Mouse (Mus musculus): Measurements from ENCODE around the gene 6430548M08Rik.

Gene 6430548M08Rik

DNA sequence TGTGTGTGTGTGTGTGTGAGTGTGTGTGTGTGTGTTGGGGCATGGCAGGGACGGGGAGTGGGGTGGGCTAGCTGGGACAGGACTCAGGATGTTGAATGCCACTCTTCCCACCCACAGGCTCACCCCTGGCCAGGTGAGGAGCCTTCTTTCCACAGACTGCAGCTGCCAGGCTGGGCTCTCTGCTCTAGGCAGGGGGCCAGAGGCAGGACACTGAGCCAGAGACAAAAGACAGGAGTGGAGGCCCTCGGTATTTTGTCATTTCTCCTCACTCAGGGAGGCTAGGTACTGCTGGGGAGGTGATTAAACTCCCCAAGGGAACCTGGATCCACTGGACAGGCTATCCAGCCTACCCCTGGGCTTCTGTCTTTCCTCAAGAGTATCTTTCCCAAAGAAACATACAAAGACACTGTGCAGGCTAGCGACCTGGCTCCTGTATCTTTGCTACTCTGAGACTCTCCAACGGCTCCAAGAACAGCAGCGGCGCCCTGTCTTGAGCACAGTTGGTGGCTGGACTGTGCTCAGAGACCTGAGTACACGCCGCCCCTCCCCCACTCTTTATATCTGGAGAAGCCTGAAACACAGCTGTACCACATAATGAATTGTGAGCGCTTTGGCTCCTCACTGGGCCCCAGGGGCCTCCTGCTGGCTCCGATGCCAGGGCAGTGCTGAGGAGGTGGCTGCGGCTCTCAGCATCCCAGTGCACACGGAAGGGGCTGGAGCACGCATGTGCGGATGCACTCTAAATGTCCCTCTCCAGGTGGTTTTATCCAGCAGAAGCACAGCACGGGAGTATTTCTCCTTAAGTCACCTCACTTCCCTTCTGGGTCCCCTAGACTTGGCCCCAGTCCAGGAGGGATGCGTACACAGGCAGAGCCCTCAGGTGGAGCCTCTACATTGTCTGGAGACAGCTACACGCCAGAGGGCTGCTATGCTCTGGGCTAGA is 71.2 kb downstream of the 6430548M08Rik start:
- peak; percentile 87 for DNase-seq

DNA sequence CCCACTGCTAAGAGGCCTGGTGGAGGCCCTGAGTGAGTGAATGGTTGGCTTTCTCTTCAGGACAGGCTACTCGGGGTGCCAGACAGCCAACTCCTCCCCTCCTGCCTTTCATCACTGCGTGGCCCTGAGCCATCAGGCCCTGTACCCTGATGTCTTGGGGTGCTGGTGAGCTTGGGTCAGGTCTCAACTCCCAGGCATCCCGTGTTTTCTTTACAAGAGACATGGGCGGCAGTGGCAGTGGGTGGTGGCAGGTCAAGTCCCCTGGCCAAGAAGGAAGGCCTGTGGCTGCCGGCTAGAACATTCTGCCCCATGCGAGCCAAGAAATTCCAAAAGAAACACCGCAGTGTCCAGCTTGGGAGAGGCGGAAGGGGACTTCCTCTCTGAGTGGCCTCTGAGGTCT is 72.5 kb downstream of the 6430548M08Rik start:
- no peak for DNase-seq

DNA sequence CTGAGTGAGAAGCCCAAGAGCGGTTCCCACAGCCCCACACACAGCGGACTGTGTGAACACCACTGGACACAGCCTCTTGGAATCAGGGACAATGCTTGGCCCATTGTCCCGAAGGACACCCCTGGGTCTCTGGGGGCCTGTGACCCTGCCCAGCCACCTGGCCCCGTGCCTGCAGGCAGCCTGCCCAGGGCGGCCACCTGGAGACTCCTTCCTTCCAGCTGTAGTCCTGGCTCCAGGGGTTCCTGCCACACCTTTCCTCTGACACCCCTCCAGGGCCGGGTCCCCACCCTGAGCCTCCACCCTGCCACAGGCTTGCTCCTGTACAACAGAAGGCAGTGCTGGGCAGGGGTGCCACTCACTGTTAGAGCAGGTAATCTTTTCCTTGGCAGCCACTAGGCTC is 74.6 kb downstream of the 6430548M08Rik start:
- DNase-seq = no peak

DNA sequence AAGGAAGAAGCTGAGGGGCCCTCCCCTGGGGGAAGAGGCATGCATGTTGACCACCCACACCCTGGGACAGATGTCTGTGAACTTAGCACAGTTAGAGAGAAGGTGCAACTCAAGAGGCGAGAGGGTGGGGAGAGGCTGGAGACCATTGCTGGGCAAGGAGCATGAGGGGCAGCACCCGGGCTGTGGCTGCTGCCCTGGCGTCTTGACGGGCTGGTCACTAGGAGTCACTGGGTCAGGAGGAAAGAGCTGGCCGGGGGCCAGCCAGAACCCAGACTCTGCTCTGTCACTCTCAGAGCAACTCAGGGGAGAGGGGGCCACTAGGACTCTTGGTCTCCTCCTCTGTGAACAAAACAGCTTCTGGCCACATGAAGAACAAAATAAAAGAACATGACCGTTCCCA is 75.5 kb downstream of the 6430548M08Rik start:
- DNase-seq = no peak

DNA sequence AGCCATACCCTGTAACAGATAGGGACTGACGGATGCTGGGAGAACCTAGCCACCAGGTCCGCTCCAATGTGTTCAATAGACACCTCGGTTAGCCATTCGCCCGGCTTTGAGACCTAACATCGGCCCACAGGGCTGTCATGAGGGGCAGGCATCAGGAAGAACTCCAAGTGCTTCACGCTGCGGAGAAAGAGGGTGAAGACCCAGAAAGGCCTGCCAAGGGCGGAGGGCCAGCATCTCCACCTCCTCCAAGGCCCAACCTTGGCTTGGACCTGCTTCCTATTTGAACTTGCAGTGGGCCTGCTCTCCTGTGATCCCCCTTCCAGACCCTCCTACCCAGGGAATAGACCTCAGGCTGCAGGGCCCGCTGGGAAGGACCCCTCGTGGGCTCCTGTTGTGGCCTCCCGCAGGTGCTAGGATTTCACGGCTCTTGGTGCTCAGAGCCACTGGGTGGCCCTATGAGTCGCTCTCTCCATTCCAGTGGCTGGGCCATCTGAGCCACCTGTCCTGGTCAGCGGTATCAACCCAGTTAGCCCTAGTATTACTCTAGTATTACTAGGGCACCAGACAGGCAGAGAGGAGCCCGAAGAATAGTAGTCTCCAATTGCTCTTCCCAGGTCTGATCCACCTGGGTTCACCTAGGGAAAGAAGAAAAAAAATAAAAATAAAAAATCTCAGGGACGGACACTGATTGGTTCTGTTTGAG is 76.3 kb downstream of the 6430548M08Rik start:
- no peak for DNase-seq

DNA sequence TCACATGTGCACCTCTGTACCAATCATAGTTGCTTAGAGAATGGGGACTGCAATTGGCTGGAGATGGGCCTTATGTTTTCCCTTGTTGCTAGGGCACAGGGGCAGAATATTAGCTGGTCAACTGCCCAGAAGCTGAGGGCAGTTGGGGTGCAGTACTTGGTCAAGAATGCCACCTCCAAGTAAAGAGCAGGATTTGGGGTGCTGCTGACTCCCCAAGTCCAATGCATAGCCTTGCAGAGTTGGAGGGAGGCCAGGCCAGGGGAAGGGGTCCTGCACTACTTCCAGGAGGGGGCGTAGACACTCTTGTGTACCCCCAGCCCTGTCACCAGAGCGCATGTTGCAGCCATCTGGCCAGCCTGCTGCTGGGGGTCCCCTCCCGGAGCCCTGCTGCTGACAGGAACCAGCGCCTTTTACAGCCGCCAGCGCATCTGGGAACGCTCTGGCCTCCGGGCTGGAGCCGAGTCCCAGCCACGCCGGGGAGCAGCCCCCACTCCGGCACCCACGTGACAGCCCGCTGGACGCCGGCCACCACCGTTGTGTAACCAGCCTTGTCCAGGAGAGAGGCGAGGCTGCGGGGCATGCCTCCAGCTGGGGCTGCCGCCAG is 77.0 kb downstream of the 6430548M08Rik start:
- peak; percentile 74 for DNase-seq

DNA sequence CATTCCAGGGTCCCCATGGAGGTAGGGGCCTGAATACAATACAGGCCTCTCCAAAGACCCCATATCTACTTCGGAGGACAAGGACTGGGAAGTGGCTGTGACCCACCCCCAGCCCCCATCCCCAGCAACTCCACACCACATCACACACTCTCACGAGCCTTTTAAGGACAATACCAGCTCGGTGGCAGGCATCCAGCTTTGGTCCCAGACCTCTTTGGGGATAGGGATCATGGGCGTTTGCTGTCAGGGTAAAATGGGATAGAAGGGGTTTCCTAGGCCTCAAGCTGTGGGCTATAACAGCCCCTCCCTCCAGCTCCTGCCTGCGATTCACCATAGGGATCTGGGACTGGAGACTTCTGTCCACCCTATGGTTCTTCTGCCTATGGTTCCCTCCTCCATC is 77.7 kb downstream of the 6430548M08Rik start:
- no peak for DNase-seq

DNA sequence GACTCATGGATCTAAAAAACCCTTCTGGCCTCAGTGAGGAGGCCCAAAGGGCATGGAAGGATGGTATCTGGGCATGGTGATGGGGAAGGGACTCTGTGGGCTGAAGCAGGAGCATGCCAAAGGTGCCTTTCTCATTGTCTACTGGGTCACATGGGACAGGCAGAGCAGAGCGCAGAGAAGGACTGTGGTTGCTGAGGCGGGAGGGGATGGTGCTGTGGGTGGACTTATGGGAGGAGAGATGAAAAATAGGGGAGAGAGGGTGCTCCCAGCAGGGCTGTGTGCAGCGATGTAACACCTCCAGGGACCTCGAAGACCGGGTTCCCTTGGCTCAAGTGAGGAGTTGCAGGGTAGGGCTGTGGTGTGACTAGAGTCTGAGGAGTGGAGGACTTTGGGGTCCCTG is 78.2 kb downstream of the 6430548M08Rik start:
- DNase-seq = no peak

DNA sequence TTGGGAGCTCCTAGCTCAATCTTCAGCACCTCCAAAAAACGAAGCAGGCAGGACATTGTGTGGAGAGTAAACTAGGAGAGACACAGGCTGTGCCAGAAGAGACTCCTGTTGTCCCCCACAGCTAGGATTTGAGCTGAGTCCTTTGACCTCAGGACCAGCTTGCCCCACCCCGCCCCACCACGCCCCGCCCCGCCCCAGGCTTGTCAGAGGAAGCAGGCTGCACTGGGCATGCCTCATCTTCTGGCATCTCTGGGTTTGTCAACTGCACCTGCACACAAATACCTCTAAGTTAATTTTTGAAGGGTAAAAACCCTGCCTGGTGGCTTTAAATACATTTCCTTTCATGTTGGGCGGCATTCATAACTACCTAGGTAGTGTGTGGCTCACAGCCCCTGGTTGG is 87.4 kb downstream of the 6430548M08Rik start:
- no peak for DNase-seq

DNA sequence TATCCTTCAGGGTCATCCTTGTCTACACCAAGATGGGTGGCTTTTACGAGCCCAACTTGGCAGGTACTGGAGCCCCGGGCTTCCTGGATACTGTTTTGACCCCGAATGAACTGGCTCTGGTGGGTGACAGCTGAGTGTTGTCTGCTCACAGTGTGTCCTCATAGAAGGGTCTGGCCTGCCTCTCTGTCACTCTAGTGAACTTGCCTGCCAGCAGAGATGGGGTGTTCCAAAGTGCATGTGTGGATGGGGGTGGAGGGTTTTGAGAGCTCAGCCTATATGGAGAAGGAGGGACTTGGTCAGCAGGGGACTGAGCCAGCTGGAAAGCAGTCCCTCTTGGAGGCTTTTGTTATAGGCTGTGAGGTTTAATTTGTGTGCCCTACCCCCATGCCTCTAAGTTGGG is 88.6 kb downstream of the 6430548M08Rik start:
- no peak for DNase-seq

DNA sequence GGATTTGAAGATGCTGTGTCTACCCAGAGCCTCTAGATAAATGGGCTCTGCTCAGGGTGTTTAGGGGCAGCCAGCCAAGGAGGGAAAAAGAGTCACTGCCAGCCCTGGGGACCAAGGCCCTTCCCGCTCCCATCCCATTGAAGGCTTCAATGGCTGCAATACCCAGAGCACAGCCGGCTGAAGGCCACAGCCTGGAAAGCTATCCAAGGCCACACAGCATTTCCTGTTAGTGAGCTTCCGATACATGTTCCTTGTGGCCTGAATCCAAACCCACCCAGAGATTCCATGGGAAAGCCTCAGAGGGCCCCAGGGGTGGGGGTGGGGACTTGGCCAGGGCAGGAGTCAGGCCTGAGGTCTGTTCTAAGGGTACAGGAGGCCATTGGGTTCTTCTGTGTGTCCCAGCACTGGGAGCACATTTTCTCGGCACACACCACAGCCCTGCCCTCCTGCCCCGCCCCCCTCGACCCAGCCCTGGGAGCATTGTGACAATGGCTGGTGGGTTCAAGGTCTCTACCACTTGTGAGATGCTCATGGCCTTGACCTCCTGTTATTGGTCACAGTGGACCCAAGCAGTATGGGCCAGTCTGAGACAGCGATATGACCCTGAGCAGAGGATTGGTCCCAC is 90.9 kb downstream of the 6430548M08Rik start:
- DNase-seq = no peak

DNA sequence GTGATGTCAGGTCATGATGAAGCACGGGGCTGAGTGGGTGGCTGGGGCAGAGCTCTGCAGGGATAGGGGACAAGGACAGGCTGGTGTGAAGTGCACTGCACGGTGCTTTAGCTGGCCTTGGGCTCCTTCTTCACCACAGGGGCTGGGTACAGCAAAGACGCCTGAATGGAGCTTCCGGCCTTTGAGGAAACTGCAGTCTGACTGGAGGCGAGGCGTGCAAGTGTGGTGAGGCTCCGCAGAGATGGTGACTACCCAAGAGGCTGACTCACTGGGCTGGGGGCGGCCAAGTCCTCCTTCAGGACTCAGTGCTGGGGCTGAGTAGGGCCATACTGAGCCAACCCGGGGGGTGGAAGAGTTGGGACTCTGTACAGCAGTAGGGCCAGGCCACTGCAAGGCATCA is 92.0 kb downstream of the 6430548M08Rik start:
- no peak for DNase-seq

DNA sequence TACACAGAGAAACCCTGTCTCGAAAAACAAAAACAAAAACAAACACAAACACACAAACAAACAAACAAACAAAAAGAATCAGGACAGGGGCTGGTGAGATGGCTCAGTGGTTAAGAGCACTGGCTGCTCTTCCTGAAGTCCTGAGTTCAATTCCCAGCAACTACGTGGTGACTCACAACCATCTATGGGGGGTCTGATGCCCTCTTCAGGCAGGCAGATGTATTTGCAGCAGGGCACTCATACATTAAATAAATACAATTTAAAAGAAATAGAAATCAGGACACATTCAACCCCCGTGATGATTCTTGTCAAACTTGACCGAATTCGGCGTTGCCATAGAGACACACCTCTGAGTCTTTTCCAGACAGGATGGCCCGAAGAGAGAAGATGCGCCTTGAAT is 93.4 kb downstream of the 6430548M08Rik start:
- DNase-seq = no peak

DNA sequence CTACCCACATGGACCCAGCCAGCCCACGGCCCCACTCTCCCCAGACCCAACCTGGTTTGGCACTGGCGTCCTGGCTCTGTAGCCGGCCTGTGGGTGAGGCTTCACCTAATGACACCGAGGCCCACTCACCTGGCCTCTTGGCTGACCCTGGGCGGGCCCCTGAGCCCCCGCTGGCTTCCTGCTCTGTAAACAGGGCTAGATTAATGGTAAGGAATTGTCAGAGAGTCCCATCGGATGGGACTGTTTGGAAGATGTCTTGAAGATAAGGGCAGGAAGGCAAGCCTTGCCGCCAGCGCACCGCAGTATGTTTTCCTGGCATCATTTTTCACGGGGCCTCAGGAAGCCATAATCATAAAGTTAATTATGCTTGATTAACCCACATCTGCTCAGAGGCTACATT is 94.2 kb downstream of the 6430548M08Rik start:
- DNase-seq = no peak

DNA sequence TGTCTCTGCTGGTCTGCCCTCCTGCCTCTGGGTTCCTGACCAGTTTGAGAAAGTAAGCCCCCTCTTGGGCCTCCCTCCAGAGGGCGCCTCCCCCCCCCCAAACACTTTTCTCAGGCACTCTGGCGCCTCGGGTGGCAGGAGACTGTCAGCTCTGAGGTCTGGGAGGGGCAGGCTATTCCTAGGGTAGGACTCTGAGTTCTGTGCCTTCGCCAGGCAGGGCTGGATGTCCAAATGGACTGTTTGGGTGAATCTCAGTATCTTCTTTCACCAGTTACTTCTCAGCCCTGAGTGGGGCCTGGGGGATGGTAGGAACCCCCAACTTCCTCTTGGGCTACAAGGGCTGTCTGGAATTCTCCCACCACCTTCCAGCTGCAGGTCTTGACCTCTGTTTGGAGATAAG is 97.4 kb downstream of the 6430548M08Rik start:
- peak; percentile 73 for DNase-seq

DNA sequence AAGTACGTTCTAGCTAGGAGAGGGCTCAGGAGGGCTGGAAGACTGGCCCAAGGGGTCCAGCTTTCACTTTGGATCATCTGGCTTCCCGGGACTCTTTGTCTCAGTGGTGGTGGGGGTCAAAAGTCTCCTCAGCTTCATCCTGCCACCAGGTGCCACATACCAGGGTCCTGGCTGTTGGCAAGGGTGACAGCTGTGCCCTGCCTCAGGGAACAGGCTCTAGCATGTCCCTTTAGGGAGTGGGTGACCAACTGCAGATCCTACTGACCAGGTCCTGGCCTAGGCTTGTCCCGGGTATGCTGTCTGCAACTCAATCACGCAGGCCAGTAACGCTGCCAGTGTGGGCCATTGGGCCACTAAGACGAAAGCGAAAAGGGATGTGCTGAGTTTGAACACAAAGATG is 98.6 kb downstream of the 6430548M08Rik start:
- no peak for DNase-seq

DNA sequence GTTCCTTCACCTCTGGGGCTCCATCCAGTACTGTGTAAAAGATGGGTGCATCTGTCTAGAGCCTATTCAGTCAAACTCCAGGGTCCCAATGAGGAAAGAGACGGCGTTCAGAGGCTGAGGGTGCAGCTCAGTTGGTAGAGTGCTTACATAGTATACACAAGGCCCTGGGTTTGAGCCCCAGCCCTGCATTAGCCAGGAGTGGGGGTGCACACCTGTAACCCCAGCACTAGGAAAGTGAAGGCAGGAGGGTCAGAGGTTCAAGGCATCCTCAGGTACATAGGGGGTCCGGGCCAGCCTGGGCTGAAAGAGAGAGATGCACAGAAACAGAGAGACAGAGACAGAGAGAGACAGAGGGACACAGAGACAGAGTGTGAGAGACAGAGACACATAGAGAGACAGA is 99.3 kb downstream of the 6430548M08Rik start:
- no peak for DNase-seq

DNA sequence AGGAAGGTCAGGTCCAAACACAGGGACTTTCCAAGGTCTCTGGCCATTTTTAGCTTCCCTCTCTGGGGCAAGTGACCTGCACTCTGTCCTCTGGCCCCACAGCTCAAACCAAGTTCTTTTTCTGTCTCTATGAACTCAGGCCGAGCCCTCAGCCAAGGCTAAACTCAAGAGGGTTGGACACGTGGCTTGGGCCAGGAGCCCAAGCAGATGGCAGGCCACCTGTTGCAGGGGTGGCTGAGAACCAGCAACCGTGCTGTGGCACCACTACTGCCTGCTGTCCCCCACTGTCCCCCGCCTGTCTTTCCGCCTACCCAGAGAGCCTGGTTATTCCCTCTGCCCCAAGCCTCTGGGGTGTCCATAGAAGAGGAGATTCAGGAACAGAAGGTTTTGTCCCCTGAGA is 100.0 kb downstream of the 6430548M08Rik start:
- DNase-seq = no peak

All from embryo, embryonic 11 days (tissue).